Mouse (Mus musculus): ENCODE data around the gene Alb. TPM values are rescaled to one million over a fixed set of nuclear protein-coding genes. Genes with fewer than 3 reads are reported as not detected.

The Alb gene
- polyA plus RNA-seq, 1 experiment from 2014 or later: 0.99 TPM

DNA sequence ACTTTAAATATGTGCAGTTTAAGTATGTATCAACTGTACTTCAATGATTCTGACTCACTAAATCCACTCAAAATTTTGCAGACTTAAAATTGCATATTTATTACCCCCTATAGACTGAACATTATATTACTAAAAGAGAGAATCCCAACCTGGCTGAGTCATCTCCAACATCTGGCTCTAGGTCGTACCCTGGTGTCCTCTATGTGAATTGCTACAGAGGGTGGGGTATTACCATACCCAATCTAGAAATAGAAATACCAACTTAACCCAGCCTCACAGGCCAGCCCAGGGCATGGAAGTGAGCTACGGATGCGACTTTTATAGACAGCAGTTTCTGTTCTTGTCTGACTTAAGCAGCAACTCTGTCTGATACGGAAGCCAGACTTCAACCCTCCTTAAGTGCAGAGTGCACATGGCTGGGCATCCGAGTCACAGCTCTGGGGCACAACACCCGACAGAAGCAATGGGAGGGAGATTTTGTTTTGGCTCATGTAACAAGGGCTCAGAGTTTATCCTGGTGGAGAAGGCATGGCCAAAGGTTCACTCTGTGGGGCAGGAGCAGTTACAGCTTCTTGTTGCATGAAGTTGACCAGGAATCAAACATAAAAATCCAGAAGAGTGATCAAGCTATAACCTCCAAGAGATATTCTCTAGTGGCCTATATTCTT is 51.7 kb downstream of the Alb start:
- no peak for ATAC-seq
- Histone ChIP-seq H3K4me2 (replicated peaks; ENCODE audit: low read depth) (no peak overlapping the region), H3K4me1 (replicated peaks; ENCODE audit: control insufficient read depth, insufficient read depth, low read length) (no peaks in the 10 kb centered on the region), H3K27me3 (replicated peaks; ENCODE audit: control insufficient read depth, insufficient read depth, low read length) (no peaks in the 10 kb centered on the region), H3K27ac (ENCODE audit: low read depth, low read length) (no peak overlapping the region), H3K4me3 (ENCODE audit: low read depth, low read length) (no peak overlapping the region), H3K36me3 (ENCODE audit: control insufficient read depth, insufficient read depth) (no peaks in the 10 kb centered on the region), H3K9ac (ENCODE audit: low read depth, low read length) (no peak overlapping the region), H3K9me3 (ENCODE audit: control insufficient read depth) (no peaks in the 10 kb centered on the region)
- 74% methylated on average over 6 of the region's 6 CpGs for WGBS
- TF ChIP-seq CTCF (IDR thresholded peaks at IDR 0.05; ENCODE audit: low read depth): no peak

DNA sequence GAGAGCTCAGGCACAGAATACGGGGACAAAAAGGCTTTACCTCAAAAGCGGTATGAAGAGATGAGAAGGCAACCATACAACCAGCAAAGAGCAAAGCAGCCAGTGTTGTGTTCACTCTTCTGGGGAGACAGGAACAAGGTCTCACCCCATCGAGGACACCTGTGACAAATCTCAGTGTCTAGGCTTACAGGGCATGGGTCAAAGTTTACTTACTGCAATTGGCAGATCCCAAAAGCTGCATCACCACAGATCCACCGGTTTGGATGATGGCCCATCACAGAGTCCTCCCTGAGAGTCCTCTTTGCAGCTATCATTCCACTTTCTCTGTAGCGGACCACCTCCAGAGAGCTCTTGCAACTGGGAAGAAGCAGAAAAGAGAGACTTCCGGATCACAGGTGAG is 54.9 kb downstream of the Alb start:
- WGBS: 75% methylated on average over 6 of the region's 6 CpGs
- no peak overlapping the region for H3K9ac ChIP-seq (ENCODE audit: low read depth, low read length)
- no peaks in the 10 kb centered on the region for H3K27me3 ChIP-seq (replicated peaks; ENCODE audit: control insufficient read depth, insufficient read depth, low read length)
- H3K4me1 ChIP-seq (replicated peaks; ENCODE audit: control insufficient read depth, insufficient read depth, low read length): no peaks in the 10 kb centered on the region
- no peaks in the 10 kb centered on the region for H3K9me3 ChIP-seq (ENCODE audit: control insufficient read depth)
- TF ChIP-seq CTCF (IDR thresholded peaks at IDR 0.05; ENCODE audit: low read depth): no peak
- H3K36me3 ChIP-seq (ENCODE audit: control insufficient read depth, insufficient read depth): no peaks in the 10 kb centered on the region
- no peak for ATAC-seq
- H3K27ac ChIP-seq (ENCODE audit: low read depth, low read length): no peak overlapping the region
- H3K4me2 ChIP-seq (replicated peaks; ENCODE audit: low read depth): no peak overlapping the region
- H3K4me3 ChIP-seq (ENCODE audit: low read depth, low read length): no peak overlapping the region

DNA sequence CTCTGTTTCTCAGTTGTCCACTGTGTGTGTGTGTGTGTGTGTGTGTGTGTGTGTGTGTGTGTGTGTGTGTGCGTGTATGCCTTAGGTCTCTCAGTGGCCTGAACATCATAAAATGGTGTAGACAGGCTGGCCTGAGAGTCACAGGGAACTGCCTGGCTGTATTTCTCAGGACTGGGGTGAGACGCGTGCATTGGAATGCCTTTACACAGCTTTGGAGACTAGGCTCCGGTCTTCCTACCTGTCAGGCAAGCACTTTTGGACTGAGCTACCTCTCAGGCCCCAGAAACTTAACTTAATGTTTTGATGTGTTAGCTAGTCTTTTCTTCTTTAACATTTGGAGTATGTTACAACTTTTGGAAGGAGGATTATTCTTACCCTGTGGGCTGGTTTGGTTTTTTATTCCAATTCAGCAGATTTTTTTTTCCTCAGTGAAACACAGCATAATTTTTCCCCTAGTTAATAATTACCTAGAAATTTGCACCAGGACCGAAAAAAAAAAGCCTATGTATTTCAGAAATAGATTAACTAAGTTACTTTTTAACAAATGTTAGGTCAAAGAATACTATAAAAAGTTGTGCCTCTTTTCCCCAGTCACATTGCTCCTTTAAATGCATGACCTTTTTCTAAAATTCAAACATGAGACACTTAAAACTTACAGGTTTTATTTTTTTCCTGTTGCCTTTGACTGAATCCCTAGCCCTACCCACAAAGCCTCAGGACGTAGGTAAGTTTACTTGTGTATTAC is 57.8 kb downstream of the Alb start, which contains the start of gene Afm:
Afm (plus strand) TSS at position 577 of the 745 bp plus-strand sequence.
- peak; percentile 59; the same call in 1 of the 2 replicates for ATAC-seq
- Histone ChIP-seq H3K9me3 (ENCODE audit: control insufficient read depth) (no peaks in the 10 kb centered on the region), H3K4me3 (ENCODE audit: low read depth, low read length) (peak within 1 kb of the TSS; percentile 20), H3K4me1 (replicated peaks; ENCODE audit: control insufficient read depth, insufficient read depth, low read length) (no peaks in the 10 kb centered on the region), H3K4me2 (replicated peaks; ENCODE audit: low read depth) (peak within 1 kb of the TSS; percentile 56), H3K9ac (ENCODE audit: low read depth, low read length) (no peak within 1 kb of the TSS), H3K27ac (ENCODE audit: low read depth, low read length) (peak within 1 kb of the TSS; percentile 46; the same call in 1 of the 2 replicates), H3K27me3 (replicated peaks; ENCODE audit: control insufficient read depth, insufficient read depth, low read length) (no peaks in the 10 kb centered on the region), H3K36me3 (ENCODE audit: control insufficient read depth, insufficient read depth) (no peaks in the 10 kb centered on the region)
- no peak for TF ChIP-seq CTCF (IDR thresholded peaks at IDR 0.05; ENCODE audit: low read depth)
- 40% methylated on average over 6 of the region's 6 CpGs for WGBS

Other genes with a start within 250 kb of the Alb start
- 17.0 TPM in 2 replicates for gene Cox18, start 236.9 kb upstream of the Alb start, polyA plus RNA-seq (2015; fragmentation: Nextera tagmentation; extraction: Ambion mirVana)
- gene Ankrd17, start 94.3 kb upstream of the Alb start, polyA plus RNA-seq (2015; fragmentation: Nextera tagmentation; extraction: Ambion mirVana): 19.3 and 23.3 TPM in 2 replicates
- gene Gm9958, start 93.7 kb upstream of the Alb start, polyA plus RNA-seq (2015; fragmentation: Nextera tagmentation; extraction: Ambion mirVana): 3.0 and 3.3 TPM in 2 replicates
- 541 and 696 TPM in 2 replicates for gene Afp, start 29.8 kb downstream of the Alb start, polyA plus RNA-seq (2015; fragmentation: Nextera tagmentation; extraction: Ambion mirVana)
- 8.2 and 9.4 TPM in 2 replicates for gene Afm, start 58.0 kb downstream of the Alb start, polyA plus RNA-seq (2015; fragmentation: Nextera tagmentation; extraction: Ambion mirVana)
- gene 5830473C10Rik, start 100.2 kb downstream of the Alb start, polyA plus RNA-seq (2015; fragmentation: Nextera tagmentation; extraction: Ambion mirVana): 0.35 and 0.63 TPM in 2 replicates
- 28.7 and 30.7 TPM in 2 replicates for gene Rassf6, start 179.8 kb downstream of the Alb start, polyA plus RNA-seq (2015; fragmentation: Nextera tagmentation; extraction: Ambion mirVana)

All from intestine, postnatal 0 days (tissue).